Comparison of ENCODE assay signal across 8 mouse cellular contexts in genomic region chr6:22493632-22494260, GRCm38 (mm10).
DNase-seq lines count a peak whose midpoint lies in the region; ATAC-seq and TF ChIP-seq lines count a peak whose summit lies in the region.
"Had no signal": no experiment of that assay in that cellular context is flagged by ENCODE, and none has a peak within 500 bp of the region (broad histone marks: within the 10 kb centered on the region; RNA-seq: fewer than 3 reads in every experiment).

No protein-coding gene starts in this region.

- H3K4me1 ChIP-seq in lung, adult 2 months (ENCODE audit: control insufficient read depth, insufficient read depth, low read length), result no peaks in the 10 kb centered on the region; the same call in 1 of the 2 replicates

- peaks cover 3% of the 10 kb centered on the region for H3K27me3 ChIP-seq in Patski
- H3K27me3 ChIP-seq: limb, embryonic 15.5 days had no signal

- TF ChIP-seq POLR2A in lung, adult 2 months (IDR thresholded peaks at IDR 0.05; ENCODE audit: borderline replicate concordance, extremely low read depth, low read depth, low read length), result no peak

- WGBS in lung, adult 2 months, result 29% methylated on average over 11 of the region's 11 CpGs

- CTCF ChIA-PET in Patski (lab: Charles Lee), result interaction anchor here (0.9 to 6.0 kb wide), 11 partner anchors 20 to 373 kb away, joined by 3 to 52 read pairs (median 4); partner anchors contain the start of gene Fam3c

- TF ChIP-seq CTCF in Patski (IDR thresholded peaks at IDR 0.05), result peak; percentile 74
- peak; percentile 28; the same call in 1 of the 2 replicates for TF ChIP-seq CTCF in lung, adult 2 months (IDR thresholded peaks at IDR 0.05; ENCODE audit: insufficient read depth, low read length)

- ATAC-seq in Patski, result no peak
- peak; percentile 60 to 82; a peak in 2 of 4 replicates for ATAC-seq in hematopoietic stem cell, adult 5-6 weeks (replicated peaks in 1 of 2; ENCODE audit: insufficient read depth in 1 of 2, low FRiP score in 2 of 2, low TSS enrichment in 1 of 2, low read depth in 1 of 2, poor library complexity in 2 of 2, severe bottlenecking in 2 of 2)

- peak; percentile 16 for DNase-seq in ovary, postnatal 14 days (ENCODE audit: low spot score)
- DNase-seq in ovary, adult 18-20 months (ENCODE audit: low spot score), result no peak
- no peak for DNase-seq in Patski (ENCODE audit: low read depth, low spot score)
- peak; percentile 19 to 57 for DNase-seq in cerebellum, postnatal 14 days
- DNase-seq in lung, adult 2 months, result no peak
- DNase-seq in retina, adult 2 months (ENCODE audit: low read depth, low spot score), result peak; percentile 49

- POLR2A ChIA-PET in Patski (lab: Charles Lee), result no interaction called here

- in situ Hi-C loops in Patski (cut with MboI; ENCODE audit: low pct_unique_long_range_greater_than_20kb), result loop anchor here (5.0 kb wide), 2 partner anchors 166 to 371 kb away; no protein-coding TSS in a partner anchor

- H3K4me3 ChIP-seq in lung, adult 2 months (replicated peaks; ENCODE audit: extremely low read depth, low read depth, low read length), result peak overlapping the region; percentile 23
- H3K4me3 ChIP-seq: limb, embryonic 15.5 days had no signal

Comparison
In these comparisons a context has a peak if more than half of its experiments do, and no peak if none do; other contexts are left out.
1. DNase-seq: peak in ovary, postnatal 14 days (single experiment), cerebellum, postnatal 14 days (2 of 2) and retina, adult 2 months (single experiment); none in ovary, adult 18-20 months (single experiment), Patski (single experiment) and lung, adult 2 months (single experiment).